Mouse (Mus musculus) embryo, embryonic 9.5 days (tissue): ENCODE measurements around the gene Aff1.

Source experiments
- DNase-seq: peaks from one replicate; pipeline ENCODE4 v3.0.0-alpha.2; 2017; ENCODE audit errors: extremely low spot score

Aff1 gene

DNA sequence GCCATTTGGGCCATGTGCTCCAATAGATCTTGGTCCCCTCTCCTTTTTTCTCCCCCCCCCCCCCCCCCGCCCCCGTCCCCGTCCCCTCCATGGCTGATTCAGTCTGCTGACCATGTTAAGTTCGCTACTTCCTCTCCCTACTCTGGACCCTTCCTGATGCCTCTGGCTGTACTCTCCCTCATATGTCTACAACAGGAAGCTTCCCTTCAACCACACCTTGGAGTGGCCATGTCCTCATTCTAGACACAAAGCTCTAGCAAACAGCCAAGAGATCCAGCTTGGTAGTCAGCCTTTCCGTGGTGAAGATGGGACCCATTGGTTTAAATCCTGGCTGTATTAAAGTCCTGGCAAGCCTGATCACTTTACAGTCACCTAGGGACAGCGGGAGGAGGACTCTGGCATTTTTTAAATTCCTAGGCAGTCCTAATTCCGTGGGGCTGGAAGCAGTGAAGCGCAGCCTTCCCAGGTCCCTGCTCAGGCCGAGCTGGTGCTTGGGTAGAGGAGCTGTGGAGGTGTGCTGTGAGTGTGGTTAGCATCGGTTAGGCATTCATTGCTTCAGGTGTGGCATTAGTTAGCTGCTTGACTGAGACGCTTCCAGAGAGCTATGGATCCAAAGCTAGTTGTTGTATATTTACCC, 144.1 kb downstream of the Aff1 start:
- DNase-seq = no peak

DNA sequence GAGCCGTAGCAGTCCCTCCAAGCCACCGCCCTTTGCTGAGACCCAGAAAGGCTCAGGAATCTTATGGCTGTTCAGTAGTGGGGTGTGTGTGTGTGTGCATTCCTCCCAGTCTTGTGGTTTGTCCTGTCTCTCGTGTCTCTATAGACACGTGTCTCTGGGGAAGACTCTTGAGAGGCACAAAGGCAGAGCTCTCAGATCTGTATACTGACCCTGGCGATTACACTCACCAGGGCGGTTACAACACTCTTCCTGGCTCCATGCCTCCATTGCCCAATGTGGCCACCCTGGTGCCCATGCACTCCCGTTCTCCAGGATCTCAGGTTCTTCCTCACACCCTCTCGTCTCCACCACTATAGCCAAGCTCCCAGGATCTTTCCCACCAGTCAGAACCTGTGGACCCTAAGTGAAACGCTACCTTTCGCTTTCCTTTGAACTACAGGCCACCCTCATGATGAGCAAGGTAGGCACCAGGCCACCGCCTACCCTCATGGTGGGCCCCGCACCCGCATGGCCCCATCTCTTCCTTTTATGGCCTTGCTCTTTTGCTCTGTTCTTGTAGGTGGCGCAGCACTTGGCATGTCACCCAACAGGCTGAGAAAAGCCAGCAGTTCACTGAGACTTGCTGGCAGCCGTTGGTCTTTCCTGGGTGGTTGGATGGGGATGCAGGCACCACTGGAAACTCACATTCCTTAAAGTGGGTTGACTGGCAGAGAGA, 146.5 kb downstream of the Aff1 start:
- DNase-seq = no peak

GRCm38 (mm10) chr5:103839265-103839626, 147.1 kb downstream of the Aff1 start:
- DNase-seq = no peak

DNA sequence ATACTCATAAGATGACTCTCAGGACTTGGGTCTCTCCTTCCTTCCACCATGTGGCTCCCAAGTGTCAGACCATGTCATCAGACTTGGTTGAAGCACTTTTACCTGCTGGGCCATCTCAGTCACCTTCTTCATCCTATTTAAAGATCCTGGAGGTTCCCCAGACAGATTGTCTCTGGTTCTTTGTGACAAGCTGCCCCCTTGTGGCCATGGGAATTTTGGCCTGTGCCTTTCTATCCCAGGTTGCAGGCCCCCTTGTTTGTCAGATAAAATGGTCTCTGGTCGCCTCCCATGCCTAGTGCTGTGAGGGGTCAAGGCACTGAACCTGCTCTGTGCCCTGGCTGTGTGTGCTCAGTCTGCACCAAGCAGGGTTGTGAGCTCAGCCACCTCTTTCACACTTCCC, 151.8 kb downstream of the Aff1 start:
- DNase-seq = peak; percentile 40

- DNase-seq = no peak
Measured at GRCm38 (mm10) chr5:103845418-103846153, 153.4 kb downstream of the Aff1 start.

DNA sequence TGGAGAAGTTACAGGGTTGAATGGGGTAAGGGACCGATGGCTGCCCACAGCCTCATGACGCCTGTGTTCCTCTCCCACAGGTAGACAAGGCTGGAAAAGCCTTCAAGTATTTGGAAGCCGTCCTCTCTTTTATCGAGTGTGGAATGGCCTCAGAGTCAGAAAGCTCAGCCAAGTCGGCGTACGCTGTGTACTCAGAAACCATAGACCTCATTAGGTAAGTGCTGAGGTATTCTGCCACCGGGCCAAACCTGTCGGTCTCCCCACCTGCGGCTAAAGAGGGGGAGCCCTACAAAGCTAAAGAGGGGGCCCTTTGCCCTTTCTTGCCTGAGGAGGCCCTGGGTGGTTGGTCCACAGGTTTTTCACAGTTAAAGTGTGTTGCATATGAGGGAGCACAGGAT, 154.0 kb downstream of the Aff1 start:
- no peak for DNase-seq

DNA sequence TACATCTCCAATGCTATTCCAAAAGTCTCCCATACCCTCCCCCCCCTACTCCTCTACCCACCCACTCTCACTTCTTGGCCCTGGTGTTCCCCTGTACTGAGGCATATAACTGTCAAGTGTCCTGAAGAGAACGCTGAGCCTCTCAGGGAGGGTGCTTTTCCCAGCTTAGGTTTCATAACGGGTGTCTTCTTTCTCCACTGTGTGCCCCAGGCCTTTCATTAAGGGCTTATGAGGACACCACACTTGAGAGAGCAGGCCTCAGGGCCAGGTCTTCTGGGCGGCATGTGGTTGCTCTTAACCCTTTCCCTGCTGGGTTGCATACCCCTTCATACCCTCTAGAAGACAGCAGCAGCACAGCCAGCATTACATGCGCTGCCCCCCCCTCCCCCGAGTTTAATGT, 154.4 kb downstream of the Aff1 start:
- no peak for DNase-seq

GRCm38 (mm10) chr5:103848546-103848945, 156.4 kb downstream of the Aff1 start:
- DNase-seq = no peak

DNA sequence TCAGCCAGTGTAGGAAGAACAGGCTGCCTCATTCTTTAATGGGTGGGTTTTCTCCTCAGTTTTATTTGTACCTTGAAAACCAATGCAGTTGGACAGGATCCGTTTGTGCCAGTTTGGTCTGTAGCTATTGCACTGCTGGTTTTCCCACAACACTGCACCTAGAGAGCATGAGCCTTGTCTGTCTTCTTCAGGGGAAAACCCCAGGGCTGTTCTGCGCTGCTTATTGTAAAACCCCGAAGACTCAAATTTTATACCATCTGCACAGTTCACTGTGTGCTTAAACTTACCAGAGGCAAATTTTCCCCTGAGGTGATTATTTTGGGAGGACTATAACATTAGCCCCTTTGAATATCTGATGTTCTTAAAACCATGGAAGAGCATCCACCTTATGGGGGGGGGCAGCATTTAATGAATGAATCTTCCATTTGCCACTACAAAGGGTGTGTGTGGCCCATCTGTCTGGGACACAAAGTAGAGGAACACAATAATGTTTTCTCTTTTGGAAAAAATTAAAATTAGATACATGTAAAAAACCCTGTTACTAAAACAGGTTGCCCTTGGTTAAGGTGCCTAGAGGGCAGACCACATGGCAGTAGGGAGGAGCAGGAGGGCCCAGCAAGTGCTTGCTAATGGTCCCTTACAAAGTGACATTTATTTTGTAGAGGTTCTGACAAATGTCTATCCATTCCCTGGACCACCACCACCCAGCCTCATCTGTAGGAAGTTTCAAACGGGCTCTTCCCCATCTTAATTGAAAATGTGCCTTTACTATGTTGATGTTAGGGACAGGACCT, 160.8 kb downstream of the Aff1 start:
- no peak for DNase-seq

DNA sequence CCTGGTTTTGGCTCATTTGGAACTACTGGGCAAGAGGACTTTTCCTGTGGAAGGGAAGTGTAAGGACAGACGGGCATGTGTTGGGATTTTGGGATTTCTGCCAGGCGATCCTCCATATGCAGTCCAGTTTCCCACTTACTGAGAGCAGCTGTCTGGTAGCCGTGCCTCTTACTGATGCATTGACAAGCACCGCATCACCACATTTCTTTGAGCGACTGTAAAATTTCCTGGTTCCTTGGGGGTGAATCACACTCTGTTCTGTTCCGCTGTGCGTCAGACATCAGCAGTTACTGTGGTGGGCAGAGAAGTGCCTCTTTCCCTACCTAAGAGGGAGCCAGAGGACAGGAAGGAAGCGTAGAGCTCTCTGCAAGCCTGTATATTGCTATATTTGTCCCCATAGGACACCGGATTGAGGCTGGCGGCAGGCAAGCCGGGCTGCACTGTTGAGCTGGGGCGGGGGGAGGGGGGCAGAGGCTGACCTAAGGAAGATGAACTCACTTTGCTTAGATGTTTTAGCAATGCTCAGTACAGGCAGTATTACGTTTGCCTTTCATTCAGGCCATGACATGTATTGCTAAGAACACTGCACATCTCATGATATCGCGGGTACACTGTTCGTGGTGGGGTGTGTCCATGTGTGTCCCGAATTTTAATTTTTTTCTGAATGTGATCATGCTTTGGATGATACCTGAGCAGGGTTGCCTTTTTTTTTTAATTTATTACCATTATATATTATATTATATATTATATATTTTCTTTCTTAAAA, 162.1 kb downstream of the Aff1 start:
- DNase-seq = no peak

DNA sequence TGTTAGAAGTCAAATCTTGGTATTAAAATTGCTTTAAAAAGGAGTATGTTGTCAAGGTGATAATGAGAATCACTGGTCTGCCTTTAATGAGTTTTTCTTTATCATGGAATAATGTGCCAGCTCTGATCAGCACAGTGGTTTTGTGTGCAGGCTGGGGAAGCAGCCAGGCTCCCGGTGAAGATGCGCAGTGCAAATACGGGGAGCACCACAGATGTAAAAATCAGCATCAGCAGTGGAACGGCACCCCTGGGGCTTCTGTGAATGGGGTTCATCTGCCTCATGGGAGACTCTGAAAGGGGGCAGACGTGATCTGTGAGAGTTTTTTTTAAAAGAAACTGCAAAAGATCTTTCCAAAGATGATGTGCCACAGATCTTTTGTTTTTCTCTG, 162.6 kb downstream of the Aff1 start:
- no peak for DNase-seq

DNA sequence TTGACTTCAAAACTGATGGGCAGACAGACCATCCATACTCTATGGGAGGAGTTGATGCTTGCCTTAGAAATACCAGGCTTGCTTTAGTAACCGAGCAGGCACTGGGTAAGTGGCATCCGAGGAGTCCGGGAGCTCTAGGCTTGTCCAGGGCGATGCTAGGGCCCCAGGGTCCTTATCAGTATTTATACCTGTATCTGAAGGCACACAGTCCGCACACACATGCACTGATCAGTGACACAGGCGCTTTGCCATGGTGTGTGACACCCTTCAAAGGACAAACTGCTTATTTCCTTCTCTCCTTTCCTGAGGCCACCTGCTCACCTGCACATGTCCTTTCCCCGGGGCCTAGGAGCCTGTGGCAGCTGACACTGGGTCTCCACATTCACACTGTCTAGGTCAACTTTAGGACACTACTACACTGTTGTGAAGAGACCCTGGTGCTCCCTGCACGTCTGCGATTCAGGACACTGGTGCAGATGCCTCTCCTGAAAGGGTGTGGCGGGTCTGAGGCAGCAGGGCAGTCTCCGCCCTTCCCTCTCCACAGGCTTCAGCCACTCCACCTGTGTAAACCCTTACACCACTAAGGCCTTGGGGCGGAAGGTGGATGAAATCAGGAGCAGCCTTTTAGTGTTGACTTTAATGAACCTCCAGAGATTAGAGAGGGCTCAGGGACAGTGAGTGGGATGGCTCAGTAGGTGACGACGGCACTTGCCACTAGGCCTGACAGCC, 163.5 kb downstream of the Aff1 start:
- DNase-seq = no peak

DNA sequence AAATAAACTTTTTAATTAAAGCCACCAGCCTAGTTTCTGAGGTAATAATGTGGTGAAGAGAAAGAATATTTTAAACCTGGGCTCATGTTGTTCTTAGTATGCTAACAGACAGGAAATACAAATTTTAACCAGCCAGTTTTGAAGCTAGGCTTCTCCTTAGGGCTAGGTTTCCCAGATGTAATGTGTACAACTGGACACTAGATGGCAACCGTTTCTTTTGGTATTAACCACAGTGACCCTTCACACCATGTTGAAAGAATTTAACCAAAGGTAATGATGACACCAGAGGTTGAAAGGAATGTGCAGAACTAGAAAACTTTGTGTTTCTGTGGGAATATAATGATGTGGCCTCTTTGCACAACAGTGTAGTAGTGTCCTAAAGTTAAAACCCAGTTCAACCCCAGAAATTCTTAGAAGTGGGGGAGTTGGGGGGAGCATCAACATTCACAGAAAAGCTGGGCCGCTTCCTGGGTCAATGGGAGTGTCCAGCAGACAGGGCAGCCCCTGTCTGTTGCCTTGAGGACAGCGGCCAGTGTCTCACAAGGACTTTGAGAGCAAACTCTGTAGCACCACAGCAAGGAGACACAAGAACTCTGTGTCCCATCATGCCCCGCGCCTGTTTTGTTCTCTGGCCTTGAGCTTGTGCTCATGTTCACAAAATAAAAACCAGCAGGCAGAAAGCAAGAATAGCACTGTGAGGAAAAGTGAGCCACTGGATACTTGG, 164.3 kb downstream of the Aff1 start:
- DNase-seq = peak; percentile 64

DNA sequence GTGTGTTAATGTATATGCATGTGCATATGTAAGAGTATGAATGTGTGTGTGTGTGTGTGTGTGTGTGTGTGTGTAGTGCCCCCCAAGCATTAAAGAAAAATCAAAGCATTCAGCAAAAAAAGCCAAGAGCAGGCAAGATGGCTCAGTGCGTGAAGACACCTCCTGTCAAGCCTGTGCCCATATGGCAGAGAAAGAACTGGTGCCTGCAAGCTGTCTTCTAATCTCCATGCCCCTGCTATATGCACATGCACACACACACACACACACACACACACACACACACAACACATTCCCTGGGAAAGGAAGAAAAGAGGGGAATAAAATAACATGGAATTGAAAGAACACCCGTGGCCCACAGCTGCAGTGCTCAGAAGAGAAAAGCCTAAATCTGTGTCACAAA, 165.0 kb downstream of the Aff1 start:
- DNase-seq = no peak

GRCm38 (mm10) chr5:103860622-103861021, 168.4 kb downstream of the Aff1 start:
- no peak for DNase-seq

- no peak for DNase-seq
Measured at GRCm38 (mm10) chr5:103863759-103864158, 171.6 kb downstream of the Aff1 start.

GRCm38 (mm10) chr5:103889766-103890165, 197.6 kb downstream of the Aff1 start:
- no peak for DNase-seq

GRCm38 (mm10) chr5:103898310-103898709, 206.1 kb downstream of the Aff1 start:
- no peak for DNase-seq
